Mouse (Mus musculus): Measurements from ENCODE around the gene Neurog2. TPM values are rescaled to one million over a fixed set of nuclear protein-coding genes. Genes with fewer than 3 reads are reported as not detected.

Neurog2 gene
- polyA plus RNA-seq, 1 experiment from 2014 or later, result not detected

Other genes starting within 250 kb of the Neurog2 start
- gene Ank2, start 133.8 kb upstream of the Neurog2 start, polyA plus RNA-seq (2015; fragmentation: Nextera tagmentation; extraction: Ambion mirVana), result 14.7 and 15.8 TPM in 2 replicates
- gene Larp7, start 79.8 kb upstream of the Neurog2 start, polyA plus RNA-seq (2015; fragmentation: Nextera tagmentation; extraction: Ambion mirVana), result 39.1 and 46.7 TPM in 2 replicates
- gene Zgrf1, start 79.6 kb upstream of the Neurog2 start, polyA plus RNA-seq (2015; fragmentation: Nextera tagmentation; extraction: Ambion mirVana), result 3.6 and 3.7 TPM in 2 replicates
- gene Alpk1, start 147.4 kb downstream of the Neurog2 start, polyA plus RNA-seq (2015; fragmentation: Nextera tagmentation; extraction: Ambion mirVana), result 1.6 and 2.5 TPM in 2 replicates
- gene Tifa, start 156.7 kb downstream of the Neurog2 start, polyA plus RNA-seq (2015; fragmentation: Nextera tagmentation; extraction: Ambion mirVana), result 27.4 and 35.2 TPM in 2 replicates
- gene Ap1ar, start 204.4 kb downstream of the Neurog2 start, polyA plus RNA-seq (2015; fragmentation: Nextera tagmentation; extraction: Ambion mirVana), result 87.4 and 101 TPM in 2 replicates

All from intestine, embryonic 16.5 days (tissue).